Mouse (Mus musculus): ENCODE results near the gene Cacnb1.

The Cacnb1 gene

DNA sequence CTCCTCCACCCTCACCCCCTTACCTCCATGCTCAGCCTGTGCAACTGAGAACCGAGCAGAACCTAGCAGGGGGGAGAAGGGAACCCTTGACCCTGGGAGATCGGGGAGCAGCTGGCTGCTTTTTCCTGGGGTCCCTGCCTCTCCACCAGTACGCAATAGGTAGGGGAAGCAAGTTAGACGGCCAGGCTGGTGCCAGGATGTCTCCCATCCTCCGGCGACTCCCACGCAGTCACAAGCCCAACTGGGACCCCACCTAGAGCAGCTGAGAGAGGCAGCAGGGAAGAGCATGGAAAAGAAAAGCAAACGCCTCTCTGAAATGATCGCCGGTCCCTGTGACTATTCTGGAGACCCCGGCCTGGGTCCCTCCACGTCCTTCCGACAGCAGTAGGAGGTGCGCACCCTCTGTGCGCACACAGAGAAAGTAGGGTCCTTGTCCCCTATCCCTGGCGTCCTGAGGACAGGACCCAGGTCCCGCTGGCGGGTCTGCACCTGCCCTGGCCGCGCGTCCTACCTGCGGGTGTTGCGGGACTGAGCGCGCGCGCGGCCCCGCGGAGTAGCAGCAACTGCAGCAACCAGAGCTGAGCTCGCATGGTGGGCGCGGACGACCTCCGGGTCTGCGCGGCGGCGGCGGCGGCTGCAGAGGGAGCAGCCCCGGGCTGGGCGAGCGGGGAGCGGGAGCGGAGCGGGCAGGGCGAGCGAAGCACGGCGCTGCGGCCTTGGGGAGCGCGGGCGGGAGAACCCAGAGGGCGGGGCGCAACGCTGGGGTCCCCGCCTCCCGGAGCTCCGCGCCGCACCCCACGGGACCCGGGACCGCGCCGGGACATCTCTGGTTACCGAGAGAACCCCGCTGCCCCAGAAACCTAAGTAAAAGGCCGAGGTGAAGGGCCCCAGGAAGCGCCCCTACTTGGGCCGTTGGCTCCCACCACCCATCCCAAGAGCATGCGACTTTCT, 36.8 kb downstream of the Cacnb1 start, which contains the start of gene Plxdc1:
TSS of gene Plxdc1 (minus strand) at position 718 of the 951 bp plus-strand sequence.
- peak; percentile 33 for DNase-seq

DNA sequence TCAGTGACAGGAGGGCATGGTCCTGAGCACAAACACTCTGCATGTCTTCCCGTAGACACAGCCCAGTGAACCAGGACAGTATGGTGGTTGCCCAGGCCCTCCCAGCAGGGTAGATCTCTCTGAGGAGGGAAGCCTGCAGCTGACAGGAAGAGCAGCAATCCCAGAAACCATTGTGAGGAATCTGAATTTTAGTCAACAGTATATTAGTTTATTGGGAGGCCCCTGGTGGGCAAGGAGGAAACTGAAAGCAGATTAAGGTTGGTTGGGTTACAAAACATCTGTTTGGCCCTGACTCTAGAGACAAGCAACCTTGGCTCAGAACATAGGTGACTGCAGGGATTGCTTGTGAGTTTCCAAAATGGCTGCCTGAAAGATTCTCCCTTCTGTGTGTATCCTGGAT, 38.9 kb downstream of the Cacnb1 start:
- no peak for DNase-seq

DNA sequence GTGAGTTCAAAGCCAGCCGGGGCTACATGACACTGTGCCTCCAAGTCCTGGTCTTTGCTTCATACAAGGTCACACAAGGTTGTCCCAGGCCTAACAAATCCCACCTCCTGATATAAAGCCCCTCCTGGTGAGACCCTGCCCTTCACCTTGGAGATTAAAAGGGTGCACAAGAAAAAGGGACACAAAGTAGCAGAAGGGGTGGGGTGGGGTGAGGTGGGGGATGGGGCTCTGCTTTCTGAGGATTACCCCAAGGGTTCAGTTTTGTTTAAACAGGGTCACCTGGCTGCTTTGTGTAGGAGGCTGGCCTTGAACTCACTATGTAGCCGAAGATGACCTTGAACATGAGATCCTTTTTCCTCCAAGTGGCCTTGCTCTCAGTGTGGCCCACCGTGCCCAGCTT, 39.3 kb downstream of the Cacnb1 start:
- DNase-seq = no peak

DNA sequence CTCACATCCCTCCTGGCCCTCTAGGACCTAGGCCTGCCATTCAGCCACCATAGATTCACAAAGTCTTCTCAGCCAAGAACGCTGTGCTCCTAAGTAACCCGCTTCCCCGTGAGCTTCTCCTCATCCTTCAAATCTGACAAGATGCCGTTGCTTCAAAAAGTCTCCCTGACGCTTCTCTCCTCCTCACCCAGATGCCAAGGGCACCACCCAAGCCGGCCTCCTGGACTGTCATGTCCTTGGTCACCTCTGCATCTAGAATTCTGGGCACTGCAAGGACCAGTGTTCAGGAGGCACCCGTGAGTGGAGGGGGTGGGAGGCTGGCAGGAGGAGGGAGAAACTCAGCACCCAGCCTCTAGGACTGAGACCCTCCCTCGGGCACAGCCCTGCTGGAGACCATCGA, 40.1 kb downstream of the Cacnb1 start:
- no peak for DNase-seq

DNA sequence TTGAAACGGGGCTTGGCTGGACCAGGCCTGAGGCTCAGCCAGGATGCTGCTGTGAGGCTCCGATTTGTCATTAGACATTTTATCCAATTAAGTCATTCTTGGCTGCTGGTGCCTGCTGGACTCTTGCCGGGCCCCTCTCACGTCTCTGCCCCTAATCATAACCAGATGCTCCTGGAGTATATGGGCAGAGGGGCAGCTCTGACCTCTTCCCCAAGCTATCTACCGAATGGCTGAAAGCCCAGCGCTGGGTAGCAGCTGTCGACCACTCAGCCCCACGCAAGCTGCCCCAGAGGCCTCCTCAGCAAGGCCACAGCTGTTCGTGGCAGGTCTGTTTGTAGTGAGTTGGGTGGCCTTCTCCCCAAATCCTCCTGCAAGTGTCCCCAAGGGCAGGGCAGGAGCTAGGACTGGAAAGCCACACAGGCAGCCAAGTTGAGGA, 42.3 kb downstream of the Cacnb1 start:
- DNase-seq = no peak

DNA sequence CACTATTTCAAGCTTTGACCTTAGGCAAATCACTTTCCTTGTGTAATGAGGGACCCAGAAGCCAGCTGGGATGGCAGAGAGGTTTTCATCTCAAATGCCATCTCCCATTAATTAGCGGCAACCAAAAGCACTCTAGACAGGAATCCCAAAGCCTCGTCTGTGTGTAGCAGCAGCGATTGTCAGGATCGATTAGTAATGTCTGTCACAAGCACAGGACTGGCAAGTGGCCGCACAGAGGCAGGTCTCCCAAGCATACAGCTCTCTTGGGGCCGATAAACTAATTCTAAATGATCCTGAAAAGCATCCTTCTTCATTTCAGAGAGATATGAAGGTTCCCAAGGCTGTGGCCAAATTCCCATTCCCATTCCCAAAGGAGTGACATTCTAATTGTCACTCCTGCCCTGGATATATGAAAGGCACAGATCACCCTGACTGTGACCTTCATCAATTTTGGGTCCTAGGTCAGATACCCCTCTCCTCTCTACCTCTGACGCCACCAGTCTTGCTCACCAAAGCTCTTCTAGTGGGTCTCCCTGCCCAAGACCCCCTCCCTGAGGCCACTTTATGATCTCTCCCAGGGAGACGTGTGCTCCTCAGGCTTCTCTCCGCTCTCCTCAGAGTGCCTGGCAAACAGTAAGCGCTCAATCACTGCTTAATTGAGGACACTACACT, 42.9 kb downstream of the Cacnb1 start:
- DNase-seq = no peak

DNA sequence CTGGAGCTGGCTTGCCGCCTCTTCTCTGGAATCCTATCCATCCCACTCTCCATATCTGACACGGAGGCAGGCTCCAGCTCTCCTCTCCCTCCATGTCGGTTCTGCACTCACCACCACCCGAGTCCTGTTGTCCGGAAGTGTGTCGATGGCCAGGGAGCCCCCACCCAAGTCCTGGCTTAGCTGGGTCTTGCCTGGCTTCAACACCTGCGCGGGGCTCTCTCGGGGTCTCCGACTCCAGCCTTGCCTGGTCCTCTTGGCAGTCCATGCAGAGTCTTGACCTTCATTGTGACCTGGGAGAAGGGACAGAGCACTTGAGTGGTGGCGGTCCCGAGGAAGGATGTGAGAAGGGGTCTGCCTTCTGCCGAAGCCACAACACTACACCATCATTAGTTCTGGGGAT, 44.4 kb downstream of the Cacnb1 start:
- DNase-seq = no peak

DNA sequence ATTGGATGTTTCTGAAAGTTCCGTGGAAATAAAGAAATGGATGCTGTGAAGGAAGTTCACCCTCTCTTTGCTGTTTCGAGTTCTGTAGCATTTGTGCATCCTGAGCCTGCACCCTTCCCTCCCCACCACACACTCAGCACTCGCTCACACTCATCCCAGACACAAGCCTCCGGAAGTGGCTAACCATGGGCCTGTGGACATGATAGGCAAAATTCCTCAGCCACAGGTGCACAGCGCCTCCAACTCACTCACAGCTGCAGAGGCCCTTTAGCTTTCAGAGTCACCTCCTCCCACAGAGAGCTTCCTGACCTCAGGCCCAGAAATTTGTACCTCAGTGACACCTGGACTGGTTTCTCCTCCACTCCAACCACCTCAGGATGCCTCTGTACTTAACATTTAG, 45.0 kb downstream of the Cacnb1 start:
- DNase-seq = no peak

DNA sequence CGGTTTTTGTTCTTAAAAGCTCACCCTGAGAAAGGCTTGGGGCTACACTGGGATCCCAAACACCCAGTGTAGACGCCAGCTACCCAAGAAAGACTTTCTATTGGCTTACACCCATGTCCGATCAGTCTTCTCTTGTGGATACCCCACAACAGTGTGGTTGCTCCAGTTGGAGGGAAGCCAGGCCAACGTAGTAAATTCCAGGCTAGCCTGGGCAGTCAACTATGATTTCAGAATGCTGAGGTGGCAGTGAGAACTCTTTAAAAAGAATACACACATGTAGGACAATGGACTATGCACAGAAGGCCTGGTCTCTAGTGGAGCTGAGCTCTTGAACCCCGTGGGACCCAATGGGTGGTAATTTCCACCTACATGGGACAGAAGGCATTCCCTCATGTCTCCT, 48.1 kb downstream of the Cacnb1 start:
- no peak for DNase-seq

DNA sequence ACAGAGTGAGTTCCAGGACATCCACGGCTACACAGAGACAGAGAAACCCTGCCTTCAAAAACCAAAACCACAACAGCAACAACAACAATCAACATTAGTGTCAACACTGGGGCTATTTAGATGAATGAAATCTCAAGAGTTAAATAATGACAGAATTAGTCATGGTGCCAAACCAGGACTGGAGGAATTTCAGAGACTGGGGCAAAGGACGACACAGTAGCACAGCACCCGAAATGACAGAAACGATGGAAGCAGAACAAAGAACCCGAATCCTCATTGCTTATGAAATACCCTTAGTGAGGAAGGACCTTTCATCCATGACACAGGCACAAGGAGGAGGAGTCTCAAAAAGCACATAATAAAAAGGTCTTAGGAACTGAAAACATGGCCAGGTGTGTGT, 48.7 kb downstream of the Cacnb1 start:
- DNase-seq = no peak

DNA sequence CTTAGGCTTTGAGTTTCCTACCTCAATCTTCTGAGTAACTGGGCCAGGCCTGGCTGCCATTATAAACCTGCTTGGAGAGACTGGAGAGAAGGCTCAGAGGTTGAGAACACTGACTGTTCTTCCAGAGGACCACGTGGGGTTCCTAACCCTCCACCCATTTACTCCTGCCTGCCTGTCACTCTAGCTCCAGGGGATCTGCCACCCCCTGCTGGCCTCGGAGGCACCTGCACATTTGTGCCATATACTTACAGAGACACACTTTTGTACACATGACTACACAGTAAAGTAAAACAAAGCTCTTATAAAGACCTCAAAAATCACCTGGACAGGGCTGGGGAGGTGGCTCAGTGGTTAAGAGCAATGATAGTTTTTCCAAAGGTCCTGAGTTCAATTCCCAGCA, 50.4 kb downstream of the Cacnb1 start:
- no peak for DNase-seq

DNA sequence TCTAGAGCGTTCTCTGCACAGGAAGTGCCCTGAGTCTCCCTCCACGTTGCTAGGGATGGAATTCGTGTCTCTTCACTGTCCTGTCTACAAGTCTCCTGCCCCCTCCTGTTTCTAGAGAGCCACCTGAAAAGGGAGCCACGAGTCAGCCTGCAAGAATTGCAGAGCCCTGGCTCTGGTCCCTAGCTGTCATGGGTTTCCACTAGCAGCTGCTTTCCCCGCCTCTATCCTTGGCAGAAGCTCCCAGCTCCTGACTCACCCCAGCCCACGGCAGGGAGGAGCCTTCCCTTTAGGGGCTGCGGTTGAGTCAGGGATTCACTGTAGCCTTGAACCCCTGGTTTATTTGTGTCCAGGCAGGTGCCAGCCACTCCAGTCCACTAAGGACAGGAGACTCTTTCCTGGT, 51.6 kb downstream of the Cacnb1 start:
- DNase-seq = peak; percentile 74

DNA sequence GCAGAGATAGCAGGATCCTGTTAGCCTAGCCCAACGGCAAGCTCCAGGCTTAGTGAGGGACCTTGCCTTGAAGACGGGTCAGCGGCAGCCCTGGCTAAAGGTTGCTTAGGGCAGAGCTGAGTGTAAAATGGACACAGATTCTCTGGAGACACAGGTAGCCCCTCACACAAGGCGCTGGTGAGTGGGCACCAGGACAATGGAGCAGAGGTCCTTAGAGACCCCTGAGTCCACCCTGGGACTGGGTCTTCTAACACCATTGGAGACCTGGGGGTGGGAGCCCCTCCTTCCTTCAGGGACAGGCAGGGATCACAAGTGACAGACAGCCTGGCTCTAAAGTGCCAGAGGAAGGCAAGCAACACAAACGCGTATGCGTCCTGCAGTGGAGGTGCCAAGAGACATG, 52.1 kb downstream of the Cacnb1 start:
- no peak for DNase-seq

DNA sequence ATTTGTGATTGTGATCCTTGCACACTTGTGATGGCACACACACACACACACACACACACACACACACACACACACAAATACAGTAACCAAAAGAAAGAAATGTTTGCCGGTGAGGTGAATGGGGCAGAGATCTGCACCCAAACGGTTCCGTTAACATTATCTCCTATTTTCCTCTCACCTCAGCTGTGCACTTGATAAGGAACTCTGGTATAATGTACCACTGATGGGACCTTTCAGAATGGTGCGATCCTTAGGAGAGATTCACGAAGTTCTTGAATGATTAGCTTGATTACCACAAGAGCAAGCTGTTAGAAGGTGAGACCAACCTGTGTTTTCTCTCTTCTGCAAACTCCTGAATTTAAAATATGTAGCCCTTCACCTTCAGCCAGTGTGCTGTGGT, 54.4 kb downstream of the Cacnb1 start:
- DNase-seq = no peak

DNA sequence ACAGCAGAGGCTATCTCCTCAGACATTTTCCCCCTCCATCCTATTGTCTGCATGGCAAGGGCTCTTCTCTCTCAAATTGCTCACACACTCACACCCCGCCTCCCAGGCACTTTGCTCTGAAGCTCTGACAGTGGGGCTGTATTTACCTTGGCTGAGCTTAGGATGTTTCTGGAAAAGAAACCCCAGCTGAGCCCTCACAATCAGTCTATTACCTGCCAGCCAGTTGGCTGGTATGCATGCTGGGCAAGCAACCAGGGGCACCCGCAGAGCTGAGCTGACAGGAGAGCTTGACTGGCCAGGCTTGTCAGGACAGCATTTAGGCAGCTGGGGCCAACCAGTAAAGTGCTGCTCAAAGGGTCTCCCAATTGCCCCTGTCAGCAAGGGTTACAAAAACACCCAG, 55.7 kb downstream of the Cacnb1 start:
- DNase-seq = no peak

DNA sequence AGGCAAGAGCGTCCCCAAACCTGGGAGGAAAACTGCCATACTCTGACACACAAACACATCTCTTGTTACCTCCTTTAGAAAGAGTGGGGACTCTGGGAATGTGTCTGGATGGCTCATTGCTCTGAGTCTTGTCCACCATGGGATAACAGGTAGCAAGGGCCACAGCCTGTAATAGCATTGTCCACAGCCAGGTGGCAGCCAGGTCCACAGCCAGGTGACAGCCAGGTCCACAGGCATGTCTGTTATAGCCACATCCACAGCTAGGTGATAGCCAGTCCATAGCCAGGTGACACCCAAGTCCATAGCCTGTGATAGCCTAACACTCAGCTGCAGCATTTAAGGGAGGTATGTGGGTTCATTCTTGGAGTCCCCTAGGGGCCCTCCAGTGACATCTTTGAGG, 61.9 kb downstream of the Cacnb1 start:
- DNase-seq = no peak

DNA sequence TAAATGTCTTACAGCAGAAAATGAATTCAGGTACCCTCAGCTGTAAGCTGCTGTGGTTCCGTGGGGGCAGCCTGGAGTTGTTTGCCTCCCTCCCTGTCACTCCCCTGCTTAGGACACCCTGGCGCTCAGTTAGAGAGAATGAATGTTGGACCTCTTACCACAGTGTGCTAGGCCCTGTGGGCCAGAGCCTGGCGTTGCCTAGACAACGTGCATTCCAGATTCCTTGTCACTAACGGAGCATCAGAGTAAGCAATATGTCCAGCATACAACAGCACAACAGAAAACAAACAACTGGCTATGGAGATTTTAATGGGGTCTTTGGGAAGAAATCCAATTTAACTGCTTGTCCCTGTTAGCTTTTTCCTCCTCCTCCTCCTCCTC, 63.5 kb downstream of the Cacnb1 start:
- DNase-seq = no peak

DNA sequence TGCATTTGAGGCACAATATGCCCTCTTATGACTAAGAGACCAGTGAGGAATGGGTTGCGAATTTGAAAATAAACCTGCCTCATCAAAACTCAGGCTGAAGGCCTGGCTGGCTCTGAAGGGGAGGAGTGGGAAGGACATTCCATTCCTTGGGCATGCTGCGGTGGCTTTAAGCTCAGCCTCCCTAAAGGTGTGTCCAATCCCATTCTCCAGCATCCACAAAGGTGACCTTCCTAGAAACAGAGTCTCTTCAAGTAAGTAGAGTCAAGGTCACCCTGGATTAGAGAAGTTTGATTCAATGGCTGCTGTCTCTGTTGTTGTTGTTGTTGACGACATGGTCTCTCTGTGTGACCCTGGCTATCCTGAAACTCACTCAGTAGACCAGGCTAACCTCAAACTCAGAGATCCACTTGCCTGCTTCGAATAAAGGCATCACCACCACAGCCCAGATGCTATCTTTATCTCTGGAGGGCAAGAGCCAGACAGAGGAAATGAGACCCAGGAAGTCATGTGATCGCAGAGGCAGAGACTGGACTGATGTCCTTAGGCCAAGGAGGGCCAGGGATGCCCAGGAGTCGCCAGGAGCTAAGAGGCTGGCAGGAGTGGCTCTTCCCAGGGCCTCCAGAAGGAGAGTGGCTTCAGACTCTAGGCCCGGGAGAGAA, 64.1 kb downstream of the Cacnb1 start:
- no peak for DNase-seq

DNA sequence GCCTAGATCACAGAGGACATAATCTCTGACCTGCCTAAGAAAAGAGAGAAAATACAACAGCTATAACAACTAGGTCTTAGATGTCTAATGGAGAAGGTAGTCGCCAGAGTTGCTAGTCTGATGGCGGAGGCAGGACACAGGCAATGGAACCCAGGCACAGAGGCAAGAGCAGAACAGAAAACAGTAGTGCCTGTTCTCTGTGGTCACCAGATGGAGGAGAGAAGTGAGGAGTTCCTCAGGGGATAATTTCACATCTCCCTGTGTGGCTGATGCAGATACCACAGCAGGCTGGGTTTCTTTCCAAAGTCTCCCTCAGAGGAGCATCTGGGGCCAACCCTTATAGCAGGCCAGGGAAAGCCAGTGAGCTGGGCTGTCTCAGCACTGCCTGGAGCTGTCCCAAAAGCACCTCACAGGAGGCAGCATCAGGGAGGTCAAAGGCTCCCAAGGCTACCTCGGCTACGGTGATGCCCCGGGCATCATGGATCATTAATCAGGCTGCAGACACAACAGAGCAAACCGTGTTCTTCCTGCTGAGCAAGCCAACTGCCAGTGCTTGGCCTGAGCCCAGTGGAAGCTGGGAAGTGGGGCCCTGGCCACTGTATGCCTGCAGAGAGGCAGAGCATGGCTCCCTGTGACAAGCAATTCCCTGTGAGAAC, 65.8 kb downstream of the Cacnb1 start:
- no peak for DNase-seq

DNA sequence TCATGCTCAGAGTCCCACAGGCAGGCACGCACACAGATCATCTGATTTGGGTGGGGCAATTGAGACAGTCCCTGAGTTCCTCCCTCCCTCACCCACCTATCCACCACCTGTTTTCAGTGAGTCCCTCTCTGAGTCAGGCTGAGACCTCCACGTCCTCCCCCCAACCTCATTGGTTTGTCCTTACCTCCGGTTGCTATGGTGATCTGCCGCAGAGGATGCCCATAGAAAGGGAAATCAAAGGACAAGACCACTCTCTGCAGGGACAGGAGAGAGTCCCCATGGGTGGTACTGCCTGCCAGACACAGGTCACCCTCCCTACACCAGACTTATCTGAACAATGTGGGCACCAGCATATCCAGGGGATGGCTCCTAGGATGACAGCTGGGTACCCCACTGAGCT, 66.9 kb downstream of the Cacnb1 start:
- no peak for DNase-seq

DNA sequence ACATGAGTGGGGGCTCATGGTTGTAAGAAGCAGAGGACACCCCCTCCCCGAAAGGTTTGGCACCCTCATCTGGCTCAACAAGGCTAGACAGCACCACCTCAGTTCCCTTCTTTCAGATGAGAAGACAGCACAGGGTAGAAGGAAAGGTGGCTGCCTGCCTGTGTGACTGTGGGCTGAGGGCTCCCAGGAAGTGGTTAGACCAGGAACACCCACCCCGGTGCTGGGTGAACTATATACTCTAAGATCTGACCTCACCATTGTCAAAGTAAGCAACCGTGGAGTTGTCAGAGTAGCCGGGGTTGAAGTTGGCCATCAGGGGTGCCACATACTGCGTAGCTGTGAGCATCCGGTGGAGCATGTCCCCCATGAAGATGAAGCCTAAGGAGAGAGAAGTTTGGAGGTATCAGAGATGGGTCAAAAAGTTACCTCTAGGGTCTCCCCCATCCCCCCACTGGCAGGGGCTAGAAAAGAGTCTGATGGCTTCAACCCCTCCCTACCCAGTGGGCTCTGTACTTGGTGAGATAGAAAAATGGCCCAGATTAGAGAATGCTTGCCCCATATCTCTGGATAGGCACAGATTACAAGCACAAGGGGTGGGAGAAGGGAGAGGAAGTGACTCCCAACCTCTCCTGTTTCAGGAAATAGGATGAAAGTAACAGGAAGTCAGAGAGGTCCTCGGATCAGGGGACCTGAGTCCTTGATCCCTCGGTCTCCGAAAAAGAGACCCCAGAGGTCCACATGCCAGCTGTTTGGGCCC, 67.5 kb downstream of the Cacnb1 start:
- DNase-seq = no peak

DNA sequence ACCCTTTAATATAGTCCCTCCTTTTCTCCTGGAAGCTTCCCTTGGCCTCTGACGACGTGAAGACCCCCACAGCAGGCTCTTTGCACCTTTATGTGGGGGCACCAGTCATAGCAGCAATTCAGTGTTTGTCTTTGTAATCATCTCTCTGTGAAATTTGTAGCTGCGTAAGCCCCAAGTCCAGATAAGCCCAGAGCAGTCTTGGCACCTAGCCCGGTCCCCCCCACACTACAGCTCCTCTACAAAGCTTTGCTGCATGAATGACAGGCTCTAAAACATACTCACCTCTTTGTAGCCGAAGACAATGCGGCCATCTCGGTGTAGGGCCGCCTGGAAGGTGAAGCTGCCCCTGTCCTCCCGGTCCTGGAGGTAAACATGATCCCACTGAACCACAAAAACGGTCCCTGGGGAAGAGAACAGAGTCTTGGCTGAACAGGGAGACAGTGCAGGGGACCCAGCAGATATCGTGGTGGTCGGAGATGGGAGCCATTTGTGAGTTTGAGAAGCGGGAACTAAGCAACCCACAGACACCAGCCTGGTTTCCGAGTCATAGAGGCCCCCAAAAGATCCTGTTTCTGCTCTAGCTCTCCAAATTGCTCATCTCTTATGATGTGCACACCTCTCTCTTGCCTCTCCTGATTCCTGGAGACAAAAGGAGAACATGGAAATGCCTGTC, 68.2 kb downstream of the Cacnb1 start:
- no peak for DNase-seq
